Mouse (Mus musculus) liver, adult 10 weeks (tissue): ENCODE results near the gene Btn1a1. TPM values are rescaled to one million over a fixed set of nuclear protein-coding genes. Genes with fewer than 3 reads are reported as not detected.

Source experiments
- polyA plus RNA-seq: library from polyadenylated mRNA; stranded (reverse); fragments of 350-450 nt; fragmentation: Illumina TruSeq; extraction: RNeasy Lipid Tissue Mini Kit (QIAGEN cat#74804); gene quantifications from one replicate; pipeline ENCODE4 v1.2.3, GENCODE M21; 2014; ENCODE audit warnings: low read depth, low replicate concordance

Btn1a1 gene
- polyA plus RNA-seq: not detected

GRCm38 (mm10) chr13:23465600-23466109, at the start of gene Btn1a1:
Gene Btn1a1 (minus strand): TSS chr13:23465901.

GRCm38 (mm10) chr13:23488400-23489322, 23.0 kb upstream of the Btn1a1 start, which contains the start of gene Btn2a2:
Gene Btn2a2 (minus strand): TSS chr13:23488857.

GRCm38 (mm10) chr13:23423286-23424051, 42.2 kb downstream of the Btn1a1 start, which contains the start of gene Abt1:
Gene Abt1 (minus strand): TSS chr13:23423866.

Other genes with a start within 250 kb of the Btn1a1 start
- not detected for gene Vmn1r222, start 230.0 kb downstream of the Btn1a1 start, polyA plus RNA-seq
- not detected for gene Vmn1r223, start 218.8 kb downstream of the Btn1a1 start, polyA plus RNA-seq
- gene Zfp322a, start 96.7 kb downstream of the Btn1a1 start, polyA plus RNA-seq: 23.5 TPM
- gene Abt1, start 42.0 kb downstream of the Btn1a1 start, polyA plus RNA-seq: 1.7 TPM
- not detected for gene Btn2a2, start 23.0 kb upstream of the Btn1a1 start, polyA plus RNA-seq
- not detected for gene Hist1h4h, start 65.1 kb upstream of the Btn1a1 start, polyA plus RNA-seq
- gene Hist1h2af, start 68.0 kb upstream of the Btn1a1 start, polyA plus RNA-seq: not detected
- not detected for gene Hist1h3g, start 69.5 kb upstream of the Btn1a1 start, polyA plus RNA-seq
- 0.37 TPM for gene Hist1h2bh, start 77.5 kb upstream of the Btn1a1 start, polyA plus RNA-seq
- not detected for gene Hist1h3f, start 78.2 kb upstream of the Btn1a1 start, polyA plus RNA-seq
- gene Hist1h4f, start 85.7 kb upstream of the Btn1a1 start, polyA plus RNA-seq: not detected
- gene Hist1h1d, start 87.4 kb upstream of the Btn1a1 start, polyA plus RNA-seq: 0.19 TPM
- not detected for gene Hist1h3e, start 96.5 kb upstream of the Btn1a1 start, polyA plus RNA-seq
- gene Hist1h2ae, start 105.3 kb upstream of the Btn1a1 start, polyA plus RNA-seq: not detected
- gene Hist1h2bg, start 105.5 kb upstream of the Btn1a1 start, polyA plus RNA-seq: not detected
- gene Hist1h2bf, start 108.3 kb upstream of the Btn1a1 start, polyA plus RNA-seq: not detected
- gene Hist1h2ad, start 108.5 kb upstream of the Btn1a1 start, polyA plus RNA-seq: not detected
- not detected for gene Hist1h3d, start 109.9 kb upstream of the Btn1a1 start, polyA plus RNA-seq
- not detected for gene Hist1h4d, start 115.7 kb upstream of the Btn1a1 start, polyA plus RNA-seq
- 0.95 TPM for gene Hist1h2be, start 155.2 kb upstream of the Btn1a1 start, polyA plus RNA-seq
- 0.45 TPM for gene Hist1h1e, start 156.7 kb upstream of the Btn1a1 start, polyA plus RNA-seq
- gene Hist1h2ac, start 218.0 kb upstream of the Btn1a1 start, polyA plus RNA-seq: 0.56 TPM
- 195 TPM for gene Hist1h2bc, start 218.3 kb upstream of the Btn1a1 start, polyA plus RNA-seq
- gene Hist1h1t, start 229.9 kb upstream of the Btn1a1 start, polyA plus RNA-seq: not detected
- gene Hist1h4c, start 232.6 kb upstream of the Btn1a1 start, polyA plus RNA-seq: 0.72 TPM
- gene Hfe, start 245.0 kb upstream of the Btn1a1 start, polyA plus RNA-seq: 40.9 TPM